Mouse (Mus musculus) bone marrow, adult 2 months (tissue): ENCODE data around the gene Cib4.

Experiments used
- CTCF ChIP-seq: fragments of 200-500 bp; IDR thresholded peaks from 2 replicates; pipeline ENCODE4 v1.5.1; 2011; ENCODE audit warnings: low read length, control low read depth; ENCODE audit not compliant: control insufficient read depth, insufficient read depth
- POLR2A ChIP-seq: fragments of 200-500 bp; IDR thresholded peaks from 2 replicates; pipeline ENCODE4 v1.6.1; 2011; ENCODE audit warnings: low read depth, mild to moderate bottlenecking, control low read depth, low read length, borderline replicate concordance; ENCODE audit not compliant: control insufficient read depth

- TF ChIP-seq POLR2A (no peak), CTCF (no peak)
Observed at GRCm38 (mm10) chr5:30440308-30440906, 105.2 kb downstream of the Cib4 start.
